Mouse (Mus musculus) kidney, postnatal 0 days (tissue): ENCODE measurements at regions not wholly inside any gene's neighbourhood (a gene's known extent, or its start where the extent isn't known, plus 50 kb on each side); places are given as distances from the start of the nearest gene placed in this dataset.

ENCODE experiments used
- ATAC-seq: fragments of 200-750 bp; cut with Nextera tagmentation; replicated peaks from 2 replicates; pipeline ENCODE4 v1.8.0; 2017; ENCODE audit warnings: low read depth, moderate number of reproducible peaks, moderate TSS enrichment, moderate library complexity; ENCODE audit not compliant: low FRiP score
- DNase-seq: peaks from one replicate; pipeline ENCODE4 v3.0.0-alpha.2; 2016; ENCODE audit warnings: low spot score
- H3K27ac ChIP-seq: fragments of 300-500 bp; sonication (generic); 2 replicates; pipeline ENCODE4 v1.5.1; 2014; ENCODE audit warnings: mild to moderate bottlenecking
- H3K27me3 ChIP-seq: fragments of 300-500 bp; sonication (generic); 2 replicates; pipeline ENCODE4 v1.6.1; 2014; ENCODE audit warnings: low read length, mixed read lengths; ENCODE audit not compliant: insufficient read depth
- H3K36me3 ChIP-seq: fragments of 300-500 bp; sonication (generic); 2 replicates; pipeline ENCODE4 v1.6.1; 2014; ENCODE audit warnings: low read length, mixed read lengths; ENCODE audit not compliant: insufficient read depth
- H3K4me1 ChIP-seq: fragments of 300-500 bp; sonication (generic); replicated peaks from 2 replicates; pipeline ENCODE4 v1.6.1; 2014; ENCODE audit warnings: antibody characterized with exemption, low read length, mixed read lengths; ENCODE audit not compliant: insufficient read depth
- H3K4me2 ChIP-seq: fragments of 300-500 bp; sonication (generic); 2 replicates; pipeline ENCODE4 v1.6.1; 2014; ENCODE audit warnings: mild to moderate bottlenecking, low read length, moderate library complexity, mixed read lengths
- H3K4me3 ChIP-seq: fragments of 300-500 bp; sonication (generic); replicated peaks from 2 replicates; pipeline ENCODE4 v1.5.1; 2014; ENCODE audit warnings: low read depth, low read length
- H3K9ac ChIP-seq: fragments of 300-500 bp; sonication (generic); 2 replicates; pipeline ENCODE4 v1.6.1; 2014; ENCODE audit warnings: low read depth, low read length
- H3K9me3 ChIP-seq: fragments of 300-500 bp; sonication (generic); replicated peaks from 2 replicates; pipeline ENCODE4 v1.6.1; 2016; ENCODE audit warnings: low read length, inconsistent platforms, mixed read lengths
- CTCF ChIP-seq: IDR thresholded peaks from 2 replicates; pipeline ENCODE4 v1.5.1; 2016; ENCODE audit warnings: antibody characterized with exemption, low read depth, mild to moderate bottlenecking, moderate library complexity
- WGBS: fragments of 180-500 bp; shearing (Covaris S2); extraction: QIAGEN DNeasy Blood & Tissue Kit; methylation state at CpG from one replicate; pipeline ENCODE4 v1.1.7; 2014; 5-methylcytosine and 5-hydroxymethylcytosine counted together

GRCm38 (mm10) chr13:81931199-81931598 lies 148.3 kb downstream of the Cetn3 start:
- ATAC-seq (no peak), DNase-seq (no peak)
- Histone ChIP-seq H3K9me3 (no peaks in the 10 kb centered on the region), H3K27me3 (no peaks in the 10 kb centered on the region), H3K9ac (no peak overlapping the region), H3K4me3 (no peak overlapping the region), H3K4me2 (no peak overlapping the region), H3K36me3 (no peaks in the 10 kb centered on the region), H3K4me1 (no peaks in the 10 kb centered on the region), H3K27ac (no peak overlapping the region)
- no peak for TF ChIP-seq CTCF
- WGBS: 94% methylated on average over 2 of the region's 2 CpGs

- H3K4me3 ChIP-seq: no peak overlapping the region
- DNase-seq: no peak
- H3K27me3 ChIP-seq: no peaks in the 10 kb centered on the region
- no peak for ATAC-seq
- H3K4me2 ChIP-seq: no peak overlapping the region
- no peaks in the 10 kb centered on the region for H3K4me1 ChIP-seq
- WGBS: 71% methylated on average over 3 of the region's 3 CpGs
- TF ChIP-seq CTCF: no peak
- H3K27ac ChIP-seq: no peak overlapping the region
- H3K9ac ChIP-seq: no peak overlapping the region
- H3K36me3 ChIP-seq: no peaks in the 10 kb centered on the region
- no peaks in the 10 kb centered on the region for H3K9me3 ChIP-seq
Observed at GRCm38 (mm10) chr13:81937061-81937460, 154.2 kb downstream of the Cetn3 start.

- no peak; the same call in 1 of the 2 replicates for ATAC-seq
- Histone ChIP-seq H3K9ac (no peak overlapping the region), H3K27ac (no peak overlapping the region), H3K36me3 (no peaks in the 10 kb centered on the region), H3K4me3 (no peak overlapping the region), H3K4me1 (no peaks in the 10 kb centered on the region), H3K27me3 (no peaks in the 10 kb centered on the region), H3K9me3 (no peaks in the 10 kb centered on the region), H3K4me2 (peak overlapping the region; percentile 39)
- 11% methylated on average over 9 of the region's 9 CpGs for WGBS
- peak; percentile 91 for DNase-seq
- peak; percentile 93 for TF ChIP-seq CTCF
Observed at GRCm38 (mm10) chr13:81944047-81944446, 161.2 kb downstream of the Cetn3 start.

- Histone ChIP-seq H3K36me3 (no peaks in the 10 kb centered on the region), H3K4me1 (no peaks in the 10 kb centered on the region), H3K4me2 (peak overlapping the region; percentile 39), H3K27me3 (no peaks in the 10 kb centered on the region), H3K9ac (no peak overlapping the region), H3K4me3 (no peak overlapping the region), H3K9me3 (no peaks in the 10 kb centered on the region), H3K27ac (no peak overlapping the region)
- 51% methylated on average over 6 of the region's 6 CpGs for WGBS
- DNase-seq: no peak
- no peak for TF ChIP-seq CTCF
- no peak for ATAC-seq
Observed at GRCm38 (mm10) chr13:81944469-81944868, 161.6 kb downstream of the Cetn3 start.

- Histone ChIP-seq H3K9me3 (no peaks in the 10 kb centered on the region), H3K4me2 (peak overlapping the region; percentile 48), H3K36me3 (no peaks in the 10 kb centered on the region), H3K4me1 (no peaks in the 10 kb centered on the region), H3K27ac (no peak overlapping the region), H3K4me3 (peak overlapping the region; percentile 8; the same call in 1 of the 2 replicates), H3K9ac (no peak overlapping the region), H3K27me3 (no peaks in the 10 kb centered on the region)
- DNase-seq (peak; percentile 34), ATAC-seq (no peak)
- TF ChIP-seq CTCF: no peak
- 13% methylated on average over 9 of the region's 9 CpGs for WGBS
Observed at GRCm38 (mm10) chr13:81945741-81946140, 162.9 kb downstream of the Cetn3 start.

- Histone ChIP-seq H3K4me3 (no peak overlapping the region), H3K36me3 (no peaks in the 10 kb centered on the region), H3K4me2 (no peak overlapping the region), H3K9me3 (no peaks in the 10 kb centered on the region), H3K27me3 (no peaks in the 10 kb centered on the region), H3K9ac (no peak overlapping the region), H3K4me1 (no peaks in the 10 kb centered on the region), H3K27ac (no peak overlapping the region)
- TF ChIP-seq CTCF: no peak
- DNase-seq: no peak
- WGBS: 79% methylated on average over 2 of the region's 2 CpGs
- no peak for ATAC-seq
Observed at GRCm38 (mm10) chr13:81965431-81965830, 182.6 kb downstream of the Cetn3 start.

- 56% methylated on average over 2 of the region's 2 CpGs for WGBS
- DNase-seq: no peak
- no peak overlapping the region for H3K4me3 ChIP-seq
Observed at GRCm38 (mm10) chr13:81975878-81976277, 193.0 kb downstream of the Cetn3 start.

More at GRCm38 (mm10) chr13:81975878-81976277, 193.0 kb downstream of the Cetn3 start:
- no peak overlapping the region for H3K27ac ChIP-seq
- no peaks in the 10 kb centered on the region for H3K27me3 ChIP-seq
- TF ChIP-seq CTCF: no peak
- ATAC-seq: no peak
- H3K9me3 ChIP-seq: no peaks in the 10 kb centered on the region
- no peaks in the 10 kb centered on the region for H3K36me3 ChIP-seq
- no peak overlapping the region for H3K4me2 ChIP-seq
- H3K4me1 ChIP-seq: no peaks in the 10 kb centered on the region
- H3K9ac ChIP-seq: no peak overlapping the region
